Mouse (Mus musculus) heart, embryonic 15.5 days (tissue): ENCODE measurements around the gene Pqlc2. TPM values are rescaled to one million over a fixed set of nuclear protein-coding genes. Genes with fewer than 3 reads are reported as not detected.

ENCODE experiments used
- ATAC-seq: fragments of 200-750 bp; cut with Nextera tagmentation; replicated peaks from 2 replicates; pipeline ENCODE4 v1.8.0; 2017; ENCODE audit warnings: low read depth, moderate TSS enrichment; ENCODE audit not compliant: insufficient number of reproducible peaks, insufficient read depth, low FRiP score
- H3K27ac ChIP-seq: fragments of 300-500 bp; sonication (generic); 2 replicates; pipeline ENCODE4 v1.5.1; 2015; ENCODE audit warnings: mild to moderate bottlenecking, inconsistent platforms
- H3K27me3 ChIP-seq: fragments of 300-500 bp; sonication (generic); 2 replicates; pipeline ENCODE4 v1.6.1; 2015; ENCODE audit warnings: inconsistent platforms
- H3K36me3 ChIP-seq: fragments of 300-500 bp; sonication (generic); 2 replicates; pipeline ENCODE4 v1.6.1; 2015; ENCODE audit warnings: mild to moderate bottlenecking, inconsistent platforms
- H3K4me1 ChIP-seq: fragments of 300-500 bp; sonication (generic); replicated peaks from 2 replicates; pipeline ENCODE4 v1.6.1; 2015; ENCODE audit warnings: inconsistent platforms
- H3K4me2 ChIP-seq: fragments of 300-500 bp; sonication (generic); 2 replicates; pipeline ENCODE4 v1.6.1; 2015; ENCODE audit warnings: inconsistent platforms, mild to moderate bottlenecking, moderate library complexity
- H3K4me3 ChIP-seq: fragments of 300-500 bp; sonication (generic); 2 replicates; pipeline ENCODE4 v1.5.1; 2015; ENCODE audit warnings: mild to moderate bottlenecking, inconsistent platforms
- H3K9ac ChIP-seq: fragments of 300-500 bp; sonication (generic); 2 replicates; pipeline ENCODE4 v1.6.1; 2015; ENCODE audit warnings: mild to moderate bottlenecking, inconsistent platforms
- H3K9me3 ChIP-seq: fragments of 300-500 bp; sonication (generic); replicated peaks from 2 replicates; pipeline ENCODE4 v1.6.1; 2016; ENCODE audit warnings: inconsistent platforms
- WGBS: fragments of 180-500 bp; shearing (Covaris S2); methylation state at CpG from one replicate; pipeline ENCODE4 v1.1.7; 2015; ENCODE audit warnings: mixed read lengths; 5-methylcytosine and 5-hydroxymethylcytosine counted together
- polyA plus RNA-seq: library from polyadenylated mRNA; unstranded; fragments of >200 nt; fragmentation: Nextera tagmentation; extraction: Ambion mirVana; gene quantifications from 2 replicates; pipeline ENCODE4 v1.2.1, GENCODE M21; 2015

The Pqlc2 gene
- polyA plus RNA-seq, 1 experiment from 2014 or later: 6.8 TPM

GRCm38 (mm10) chr4:139302241-139302640 is 8.3 kb downstream of the Pqlc2 start:
- no peak for ATAC-seq
- H3K9me3 ChIP-seq: no peaks in the 10 kb centered on the region

DNA sequence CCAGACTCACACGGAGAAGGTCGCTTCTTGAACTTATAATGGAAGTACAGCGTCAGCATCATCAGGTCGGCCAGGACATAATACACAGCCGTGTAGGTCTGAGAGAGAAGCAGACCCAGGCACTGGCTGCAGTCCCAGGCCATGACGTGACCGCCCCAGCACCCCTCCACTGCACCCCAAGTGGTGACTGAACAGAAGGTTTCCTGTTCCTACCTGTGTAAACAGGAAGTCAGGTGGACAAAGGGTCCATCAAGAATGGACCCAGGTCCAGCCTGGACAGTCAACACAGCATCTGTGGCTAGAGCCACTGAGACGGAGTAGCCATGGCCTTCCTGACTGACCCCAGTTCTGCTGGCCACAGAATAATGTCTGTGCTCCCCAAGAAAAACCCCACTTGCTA is 8.7 kb downstream of the Pqlc2 start:
- H3K4me2 ChIP-seq: no peak overlapping the region
- H3K9ac ChIP-seq: no peak overlapping the region
- ATAC-seq: no peak
- H3K4me1 ChIP-seq: no peaks in the 10 kb centered on the region
- 87% methylated on average over 8 of the region's 8 CpGs for WGBS
- H3K27me3 ChIP-seq: no peaks in the 10 kb centered on the region
- 0 out of 2 replicates have a peak, but pooled peaks cover 5% of the 10 kb centered on the region for H3K36me3 ChIP-seq
- H3K27ac ChIP-seq: no peak overlapping the region
- no peaks in the 10 kb centered on the region for H3K9me3 ChIP-seq
- H3K4me3 ChIP-seq: no peak overlapping the region

More at GRCm38 (mm10) chr4:139302241-139302640, 8.3 kb downstream of the Pqlc2 start:
- H3K4me3 ChIP-seq: no peak overlapping the region
- H3K27me3 ChIP-seq: no peaks in the 10 kb centered on the region
- H3K4me2 ChIP-seq: no peak overlapping the region
- no peaks in the 10 kb centered on the region for H3K4me1 ChIP-seq
- no peak overlapping the region for H3K9ac ChIP-seq
- WGBS: 68% methylated on average over 5 of the region's 5 CpGs
- H3K27ac ChIP-seq: no peak overlapping the region
- H3K36me3 ChIP-seq: 0 out of 2 replicates have a peak, but pooled peaks cover 5% of the 10 kb centered on the region

GRCm38 (mm10) chr4:139298671-139299366 is 11.7 kb downstream of the Pqlc2 start:
- H3K27me3 ChIP-seq: no peaks in the 10 kb centered on the region
- WGBS: 78% methylated on average over 12 of the region's 12 CpGs
- no peak overlapping the region for H3K9ac ChIP-seq

GRCm38 (mm10) chr4:139297566-139297965 is 12.9 kb downstream of the Pqlc2 start:
- no peaks in the 10 kb centered on the region for H3K27me3 ChIP-seq
- H3K36me3 ChIP-seq: 0 out of 2 replicates have a peak, but pooled peaks cover 5% of the 10 kb centered on the region
- H3K4me2 ChIP-seq: no peak overlapping the region
- no peak for ATAC-seq
- no peak overlapping the region for H3K4me3 ChIP-seq
- H3K4me1 ChIP-seq: no peaks in the 10 kb centered on the region
- H3K27ac ChIP-seq: no peak overlapping the region
- no peaks in the 10 kb centered on the region for H3K9me3 ChIP-seq
- H3K9ac ChIP-seq: no peak overlapping the region
- 89% methylated on average over 4 of the region's 4 CpGs for WGBS

More at GRCm38 (mm10) chr4:139298671-139299366, 11.7 kb downstream of the Pqlc2 start:
- Histone ChIP-seq H3K4me3 (no peak overlapping the region), H3K36me3 (0 out of 2 replicates have a peak, but pooled peaks cover 5% of the 10 kb centered on the region), H3K4me2 (no peak overlapping the region), H3K27ac (no peak overlapping the region), H3K9me3 (no peaks in the 10 kb centered on the region), H3K4me1 (no peaks in the 10 kb centered on the region)
- ATAC-seq: no peak; the same call in 1 of the 2 replicates

DNA sequence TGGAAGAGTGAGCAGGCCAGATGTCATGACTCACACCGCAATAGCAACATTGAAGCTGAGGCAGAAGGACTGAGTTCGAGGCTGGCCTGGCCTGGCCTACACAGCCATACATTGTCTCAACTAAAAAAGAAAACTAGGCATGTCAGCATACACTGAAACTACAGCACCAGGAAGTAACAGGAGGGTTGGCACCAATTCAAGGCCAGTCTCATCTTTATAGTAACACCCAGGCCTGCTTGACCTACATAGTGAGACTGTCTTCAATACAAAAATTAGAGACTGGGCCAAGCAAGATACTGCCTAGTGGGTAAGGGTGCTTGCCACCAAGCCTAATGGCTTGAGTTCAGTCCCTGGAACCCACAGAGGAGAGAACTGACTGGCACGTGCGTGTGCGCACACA is 18.5 kb downstream of the Pqlc2 start:
- peaks cover 10% of the 10 kb centered on the region; the same call in 1 of the 2 replicates for H3K4me1 ChIP-seq
- WGBS: 94% methylated on average over 5 of the region's 5 CpGs

GRCm38 (mm10) chr4:139291099-139291498 is 19.4 kb downstream of the Pqlc2 start:
- Histone ChIP-seq H3K36me3 (peaks cover 52% of the 10 kb centered on the region; the same call in 1 of the 2 replicates), H3K27me3 (no peaks in the 10 kb centered on the region), H3K4me1 (peaks cover 17% of the 10 kb centered on the region), H3K9ac (no peak overlapping the region), H3K4me3 (no peak overlapping the region), H3K9me3 (no peaks in the 10 kb centered on the region), H3K27ac (no peak overlapping the region), H3K4me2 (no peak overlapping the region)
- ATAC-seq: no peak
- 89% methylated on average over 16 of the region's 16 CpGs for WGBS

More for the DNA sequence above, 18.5 kb downstream of the Pqlc2 start:
- Histone ChIP-seq H3K4me3 (no peak overlapping the region), H3K27ac (no peak overlapping the region), H3K9ac (no peak overlapping the region), H3K4me2 (no peak overlapping the region), H3K36me3 (peaks cover 50% of the 10 kb centered on the region; the same call in 1 of the 2 replicates), H3K9me3 (no peaks in the 10 kb centered on the region), H3K27me3 (no peaks in the 10 kb centered on the region)
- ATAC-seq: no peak

- 70% methylated on average over 10 of the region's 10 CpGs for WGBS
Observed at GRCm38 (mm10) chr4:139289017-139289416, 21.5 kb downstream of the Pqlc2 start.

GRCm38 (mm10) chr4:139287122-139287863 is 23.2 kb downstream of the Pqlc2 start:
- ATAC-seq: no peak
- no peak overlapping the region for H3K4me2 ChIP-seq
- H3K4me1 ChIP-seq: peaks cover 35% of the 10 kb centered on the region
- H3K4me3 ChIP-seq: no peak overlapping the region
- H3K9ac ChIP-seq: no peak overlapping the region
- no peaks in the 10 kb centered on the region for H3K9me3 ChIP-seq
- peak overlapping the region; percentile 13 for H3K27ac ChIP-seq
- H3K27me3 ChIP-seq: no peaks in the 10 kb centered on the region
- H3K36me3 ChIP-seq: peaks cover 68% of the 10 kb centered on the region
- 68% methylated on average over 18 of the region's 18 CpGs for WGBS

More at GRCm38 (mm10) chr4:139289017-139289416, 21.5 kb downstream of the Pqlc2 start:
- H3K9me3 ChIP-seq: no peaks in the 10 kb centered on the region
- no peak overlapping the region for H3K4me3 ChIP-seq
- no peak overlapping the region for H3K9ac ChIP-seq
- ATAC-seq: no peak; the same call in 1 of the 2 replicates
- H3K4me1 ChIP-seq: peaks cover 22% of the 10 kb centered on the region
- no peak overlapping the region for H3K4me2 ChIP-seq
- no peaks in the 10 kb centered on the region for H3K27me3 ChIP-seq
- H3K27ac ChIP-seq: no peak overlapping the region
- H3K36me3 ChIP-seq: peaks cover 52% of the 10 kb centered on the region; the same call in 1 of the 2 replicates

GRCm38 (mm10) chr4:139286234-139286633 is 24.3 kb downstream of the Pqlc2 start:
- 0 out of 2 replicates have a peak, but pooled peaks have one; percentile 21 for ATAC-seq
- WGBS: 44% methylated on average over 5 of the region's 5 CpGs
- no peak overlapping the region for H3K4me3 ChIP-seq
- H3K9ac ChIP-seq: no peak overlapping the region
- peak overlapping the region; percentile 38; the same call in 1 of the 2 replicates for H3K27ac ChIP-seq
- H3K36me3 ChIP-seq: peaks cover 70% of the 10 kb centered on the region
- peaks cover 35% of the 10 kb centered on the region for H3K4me1 ChIP-seq
- H3K27me3 ChIP-seq: no peaks in the 10 kb centered on the region
- no peak overlapping the region for H3K4me2 ChIP-seq
- H3K9me3 ChIP-seq: no peaks in the 10 kb centered on the region

DNA sequence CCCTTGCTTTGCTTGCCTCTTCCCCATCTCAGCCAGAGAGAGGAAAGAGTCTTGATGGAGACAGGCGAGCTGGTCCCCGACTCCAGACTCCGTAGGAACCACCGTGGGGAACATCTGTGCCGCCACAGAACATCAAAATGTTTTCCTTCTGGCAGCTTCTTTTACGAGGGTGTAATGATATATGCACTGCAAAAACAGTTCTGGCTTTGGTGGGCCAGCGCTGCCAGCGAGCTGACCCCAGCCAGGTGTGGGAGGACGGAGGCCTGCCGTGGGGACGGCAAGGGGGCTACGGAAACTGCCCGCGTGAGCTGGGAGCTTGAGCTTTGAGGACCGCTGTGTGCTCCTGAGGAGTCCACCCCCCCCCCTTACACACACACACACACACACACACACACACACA is 25.6 kb downstream of the Pqlc2 start:
- Histone ChIP-seq H3K4me2 (no peak overlapping the region), H3K27me3 (no peaks in the 10 kb centered on the region), H3K4me3 (no peak overlapping the region), H3K9me3 (no peaks in the 10 kb centered on the region), H3K4me1 (peaks cover 35% of the 10 kb centered on the region), H3K9ac (no peak overlapping the region), H3K27ac (no peak overlapping the region), H3K36me3 (peaks cover 70% of the 10 kb centered on the region)
- ATAC-seq: no peak
- WGBS: 82% methylated on average over 15 of the region's 15 CpGs

GRCm38 (mm10) chr4:139282955-139283417 is 27.5 kb downstream of the Pqlc2 start:
- Histone ChIP-seq H3K4me3 (no peak overlapping the region), H3K4me2 (no peak overlapping the region), H3K27me3 (no peaks in the 10 kb centered on the region), H3K27ac (peak overlapping the region; percentile 37), H3K9ac (0 out of 2 replicates have a peak overlapping the region, but pooled peaks have one; percentile 8), H3K36me3 (peaks cover 53% of the 10 kb centered on the region), H3K9me3 (no peaks in the 10 kb centered on the region), H3K4me1 (peaks cover 35% of the 10 kb centered on the region)
- 31% methylated on average over 6 of the region's 6 CpGs for WGBS
- no peak for ATAC-seq
